Mouse (Mus musculus) frontal cortex, adult (tissue): ENCODE results near the gene Metap2.

Experiments
- ATAC-seq: cut with Nextera tagmentation; 2 replicates; pipeline ENCODE4 v1.9.2; 2017; ENCODE audit warnings: mild to moderate bottlenecking, moderate library complexity, mixed read lengths; ENCODE audit not compliant: low TSS enrichment

The Metap2 gene

GRCm38 (mm10) chr10:93897043-93897646 is at the start of gene Metap2:
Gene Metap2, minus strand, starts transcription at chr10:93897093.
- ATAC-seq = no peak

GRCm38 (mm10) chr10:93945843-93946499 is 49.1 kb upstream of the Metap2 start:
- no peak for ATAC-seq

GRCm38 (mm10) chr10:93945364-93945763 is 48.5 kb upstream of the Metap2 start:
- no peak for ATAC-seq

GRCm38 (mm10) chr10:93944241-93944640 is 47.3 kb upstream of the Metap2 start:
- no peak for ATAC-seq

- ATAC-seq = no peak
Observed at GRCm38 (mm10) chr10:93940279-93940678, 43.4 kb upstream of the Metap2 start.

GRCm38 (mm10) chr10:93939676-93940075 is 42.8 kb upstream of the Metap2 start:
- ATAC-seq = no peak

GRCm38 (mm10) chr10:93938844-93939271 is 42.0 kb upstream of the Metap2 start:
- ATAC-seq = no peak

- ATAC-seq = peak; percentile 38; the same call in 1 of the 2 replicates
Observed at GRCm38 (mm10) chr10:93933980-93934379, 37.1 kb upstream of the Metap2 start.

- no peak for ATAC-seq
Observed at GRCm38 (mm10) chr10:93932861-93933260, 36.0 kb upstream of the Metap2 start.

- ATAC-seq = no peak
Observed at GRCm38 (mm10) chr10:93932020-93932419, 35.1 kb upstream of the Metap2 start.

GRCm38 (mm10) chr10:93931431-93931830 is 34.5 kb upstream of the Metap2 start:
- peak; percentile 47 for ATAC-seq

GRCm38 (mm10) chr10:93930236-93930824 is 33.4 kb upstream of the Metap2 start:
- ATAC-seq = no peak

GRCm38 (mm10) chr10:93924666-93925065 is 27.8 kb upstream of the Metap2 start:
- ATAC-seq = no peak

GRCm38 (mm10) chr10:93921160-93921559 is 24.3 kb upstream of the Metap2 start:
- ATAC-seq = no peak

- ATAC-seq = peak; percentile 50; the same call in 1 of the 2 replicates
Observed at GRCm38 (mm10) chr10:93919227-93919626, 22.3 kb upstream of the Metap2 start.

GRCm38 (mm10) chr10:93918701-93919100 is 21.8 kb upstream of the Metap2 start:
- no peak for ATAC-seq

- ATAC-seq = no peak
Observed at GRCm38 (mm10) chr10:93918087-93918486, 21.2 kb upstream of the Metap2 start.

- no peak for ATAC-seq
Observed at GRCm38 (mm10) chr10:93916778-93917177, 19.9 kb upstream of the Metap2 start.

- no peak for ATAC-seq
Observed at GRCm38 (mm10) chr10:93915531-93916275, 18.8 kb upstream of the Metap2 start.

- no peak for ATAC-seq
Observed at GRCm38 (mm10) chr10:93913525-93913924, 16.6 kb upstream of the Metap2 start.

GRCm38 (mm10) chr10:93912917-93913316 is 16.0 kb upstream of the Metap2 start:
- no peak for ATAC-seq

- no peak for ATAC-seq
Observed at GRCm38 (mm10) chr10:93912136-93912855, 15.4 kb upstream of the Metap2 start.
